Mouse (Mus musculus): ENCODE measurements around the gene Utp14a.

Gene Utp14a

DNA sequence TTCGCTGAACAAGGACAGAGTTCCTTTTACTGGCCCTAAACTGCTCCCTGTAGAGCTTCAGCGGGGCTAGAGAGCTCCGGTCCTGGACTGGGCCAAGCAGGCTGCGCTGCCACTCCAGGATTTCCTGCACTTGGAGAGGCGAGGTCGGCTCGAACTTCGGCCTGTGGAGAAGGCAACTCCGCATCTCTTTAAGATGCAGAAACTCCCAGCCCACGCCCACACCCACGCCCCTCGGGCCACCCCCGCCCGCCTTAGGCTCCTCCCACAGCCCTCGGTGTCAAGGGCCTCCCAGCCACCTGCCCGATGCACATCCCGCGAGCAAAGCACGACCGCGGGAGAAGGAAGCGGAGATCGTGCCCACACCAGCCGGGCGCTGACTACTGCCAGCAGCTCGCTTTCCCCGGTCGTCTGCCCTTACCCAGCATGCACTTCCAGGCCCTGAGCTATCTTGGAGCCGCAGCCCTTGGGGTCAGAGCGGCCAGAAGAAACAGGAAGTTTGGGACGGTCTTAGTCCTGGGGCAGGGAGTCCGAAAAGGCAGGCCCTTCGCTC lies 57.9 kb downstream of the Utp14a start:
- peak; percentile 80 to 81 for DNase-seq

DNA sequence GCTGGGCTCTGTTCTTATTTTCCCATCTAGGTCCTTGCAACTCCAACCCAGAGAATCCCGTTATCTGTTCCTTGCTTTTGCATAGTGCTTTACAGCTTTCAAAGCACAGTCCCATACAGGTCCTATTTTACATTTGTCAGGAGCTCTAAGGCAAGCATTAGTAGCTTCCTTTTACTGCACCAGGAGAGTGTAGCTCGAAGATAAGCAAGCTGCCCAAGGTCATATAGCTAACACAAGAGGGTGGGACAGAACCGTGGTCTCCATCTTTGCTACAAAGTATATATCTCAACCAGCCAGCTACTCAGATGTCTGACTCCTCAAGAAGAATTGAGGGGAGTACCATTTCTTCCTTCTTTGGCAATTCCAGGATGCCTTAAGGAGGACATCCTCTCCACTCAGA lies 60.8 kb downstream of the Utp14a start:
- DNase-seq, result no peak

DNA sequence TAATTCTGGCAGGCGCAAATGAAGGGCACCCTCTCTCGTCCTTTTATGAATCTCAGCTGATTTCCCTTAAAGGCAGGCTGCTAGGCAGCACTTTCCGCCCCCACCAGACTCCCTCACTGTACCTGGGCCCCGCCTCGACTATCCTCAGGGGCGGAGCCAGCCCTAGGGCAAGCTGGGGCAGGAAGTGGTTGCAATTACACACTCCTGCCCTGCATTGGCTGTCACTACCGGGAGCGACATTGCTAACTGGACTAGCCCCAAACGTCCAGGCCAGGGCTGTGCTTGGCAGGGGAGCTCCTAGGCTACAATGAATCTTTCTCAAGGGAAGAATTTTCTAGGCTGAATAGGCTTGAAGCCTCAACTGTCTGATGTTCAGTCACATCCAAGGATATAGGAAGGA lies 61.5 kb downstream of the Utp14a start:
- DNase-seq, result peak; percentile 62 to 63

All from spleen, adult 18-20 months (tissue).